Mouse (Mus musculus): ENCODE data around the gene Agpat4.
A peak's percentile ranks its signal among the peaks of the same experiment; 100 is the strongest.

Gene Agpat4

GRCm38 (mm10) chr17:12118561-12118925 lies at the start of gene Agpat4:
Agpat4 (plus strand) TSS chr17:12118704.
- DNase-seq (ENCODE audit: extremely low read depth, insufficient read length, low spot score) = no peak

- DNase-seq (ENCODE audit: extremely low read depth, insufficient read length, low spot score) = no peak
Measured at GRCm38 (mm10) chr17:12076816-12077215, 41.7 kb upstream of the Agpat4 start.

- DNase-seq (ENCODE audit: extremely low read depth, insufficient read length, low spot score) = no peak
Measured at GRCm38 (mm10) chr17:12080656-12081495, 37.6 kb upstream of the Agpat4 start.

GRCm38 (mm10) chr17:12082201-12082600 lies 36.3 kb upstream of the Agpat4 start:
- no peak for DNase-seq (ENCODE audit: extremely low read depth, insufficient read length, low spot score)

GRCm38 (mm10) chr17:12090261-12090927 lies 28.1 kb upstream of the Agpat4 start:
- DNase-seq (ENCODE audit: extremely low read depth, insufficient read length, low spot score) = no peak

GRCm38 (mm10) chr17:12092901-12093564 lies 25.5 kb upstream of the Agpat4 start:
- DNase-seq (ENCODE audit: extremely low read depth, insufficient read length, low spot score) = no peak

- DNase-seq (ENCODE audit: extremely low read depth, insufficient read length, low spot score) = no peak
Measured at GRCm38 (mm10) chr17:12094016-12094415, 24.5 kb upstream of the Agpat4 start.

GRCm38 (mm10) chr17:12094827-12095590 lies 23.5 kb upstream of the Agpat4 start:
- DNase-seq (ENCODE audit: extremely low read depth, insufficient read length, low spot score) = peak; percentile 81

GRCm38 (mm10) chr17:12099415-12099814 lies 19.1 kb upstream of the Agpat4 start:
- DNase-seq (ENCODE audit: extremely low read depth, insufficient read length, low spot score) = no peak

GRCm38 (mm10) chr17:12102326-12102725 lies 16.2 kb upstream of the Agpat4 start:
- no peak for DNase-seq (ENCODE audit: extremely low read depth, insufficient read length, low spot score)

- DNase-seq (ENCODE audit: extremely low read depth, insufficient read length, low spot score) = no peak
Measured at GRCm38 (mm10) chr17:12103781-12104180, 14.7 kb upstream of the Agpat4 start.

GRCm38 (mm10) chr17:12104245-12104644 lies 14.3 kb upstream of the Agpat4 start:
- DNase-seq (ENCODE audit: extremely low read depth, insufficient read length, low spot score) = no peak

- no peak for DNase-seq (ENCODE audit: extremely low read depth, insufficient read length, low spot score)
Measured at GRCm38 (mm10) chr17:12104690-12105089, 13.8 kb upstream of the Agpat4 start.

- DNase-seq (ENCODE audit: extremely low read depth, insufficient read length, low spot score) = no peak
Measured at GRCm38 (mm10) chr17:12106255-12106654, 12.2 kb upstream of the Agpat4 start.

GRCm38 (mm10) chr17:12113626-12114025 lies 4.9 kb upstream of the Agpat4 start:
- DNase-seq (ENCODE audit: extremely low read depth, insufficient read length, low spot score) = no peak

- no peak for DNase-seq (ENCODE audit: extremely low read depth, insufficient read length, low spot score)
Measured at GRCm38 (mm10) chr17:12115086-12115485, 3.4 kb upstream of the Agpat4 start.

GRCm38 (mm10) chr17:12118131-12118530 lies 373 bp upstream of the Agpat4 start:
- DNase-seq (ENCODE audit: extremely low read depth, insufficient read length, low spot score) = no peak

GRCm38 (mm10) chr17:12118926-12119641 lies 580 bp downstream of the Agpat4 start:
- DNase-seq (ENCODE audit: extremely low read depth, insufficient read length, low spot score) = peak; percentile 85

- DNase-seq (ENCODE audit: extremely low read depth, insufficient read length, low spot score) = no peak
Measured at GRCm38 (mm10) chr17:12119675-12120074, 1.2 kb downstream of the Agpat4 start.

- DNase-seq (ENCODE audit: extremely low read depth, insufficient read length, low spot score) = no peak
Measured at GRCm38 (mm10) chr17:12120268-12120667, 1.8 kb downstream of the Agpat4 start.

All from 3134 (cell line).